Mouse (Mus musculus) embryonic facial prominence, embryonic 15.5 days (tissue): ENCODE results near the gene Ppp1r13l. TPM values are rescaled to one million over a fixed set of nuclear protein-coding genes. Genes with fewer than 3 reads are reported as not detected.

Source experiments
- ATAC-seq: fragments of 200-750 bp; cut with Nextera tagmentation; 2 replicates; pipeline ENCODE4 v1.8.0; 2017; ENCODE audit warnings: low read depth, moderate TSS enrichment; ENCODE audit not compliant: insufficient number of reproducible peaks, low FRiP score, low TSS enrichment
- H3K27ac ChIP-seq: fragments of 300-500 bp; sonication (generic); replicated peaks from 2 replicates; pipeline ENCODE4 v1.5.1; 2015; ENCODE audit warnings: mild to moderate bottlenecking, inconsistent platforms
- H3K27me3 ChIP-seq: fragments of 300-500 bp; sonication (generic); 2 replicates; pipeline ENCODE4 v1.6.1; 2015; ENCODE audit warnings: inconsistent platforms
- H3K36me3 ChIP-seq: fragments of 300-500 bp; sonication (generic); 2 replicates; pipeline ENCODE4 v1.6.1; 2015; ENCODE audit warnings: mild to moderate bottlenecking, inconsistent platforms
- H3K4me1 ChIP-seq: fragments of 300-500 bp; sonication (generic); 2 replicates; pipeline ENCODE4 v1.6.1; 2015; ENCODE audit warnings: inconsistent platforms
- H3K4me2 ChIP-seq: fragments of 300-500 bp; sonication (generic); replicated peaks from 2 replicates; pipeline ENCODE4 v1.6.1; 2015; ENCODE audit warnings: mild to moderate bottlenecking, inconsistent platforms
- H3K4me3 ChIP-seq: fragments of 300-500 bp; sonication (generic); replicated peaks from 2 replicates; pipeline ENCODE4 v1.5.1; 2015; ENCODE audit warnings: mild to moderate bottlenecking, inconsistent platforms
- H3K9ac ChIP-seq: fragments of 300-500 bp; sonication (generic); 2 replicates; pipeline ENCODE4 v1.6.1; 2015; ENCODE audit warnings: inconsistent platforms
- H3K9me3 ChIP-seq: fragments of 300-500 bp; sonication (generic); replicated peaks from 2 replicates; pipeline ENCODE4 v1.6.1; 2016; ENCODE audit warnings: inconsistent platforms
- WGBS: fragments of 180-500 bp; shearing (Covaris S2); methylation state at CpG from one replicate; pipeline ENCODE4 v1.1.7; 2015; 5-methylcytosine and 5-hydroxymethylcytosine counted together
- microRNA counts: library from miRNA; unstranded; fragments of <30 nt; microRNA quantifications from one replicate; lab custom pipeline; 2016
- microRNA-seq: library from miRNA; unstranded; fragments of <30 nt; microRNA quantifications from one replicate; pipeline ENCODE4, GENCODE M21; 2016; ENCODE audit warnings: borderline number of aligned reads
- polyA plus RNA-seq: library from polyadenylated mRNA; unstranded; fragments of >200 nt; fragmentation: Nextera tagmentation; extraction: Ambion mirVana; gene quantifications from 2 replicates; pipeline ENCODE4 v1.2.1, GENCODE M21; 2015

The Ppp1r13l gene
- polyA plus RNA-seq, 1 experiment from 2014 or later, result 22.7 TPM

- no peak for ATAC-seq
- H3K27me3 ChIP-seq, result peaks cover 42% of the 10 kb centered on the region
- H3K4me1 ChIP-seq, result peaks cover 14% of the 10 kb centered on the region
- no peak overlapping the region for H3K4me3 ChIP-seq
- peaks cover 5% of the 10 kb centered on the region; the same call in 1 of the 2 replicates for H3K36me3 ChIP-seq
- no peaks in the 10 kb centered on the region for H3K9me3 ChIP-seq
- no peak overlapping the region for H3K27ac ChIP-seq
- H3K4me2 ChIP-seq, result peak overlapping the region; percentile 36
- no peak overlapping the region for H3K9ac ChIP-seq
- 5% methylated on average over 28 of the region's 28 CpGs for WGBS
Observed at GRCm38 (mm10) chr7:19420121-19420520, 60.6 kb downstream of the Ppp1r13l start.

- WGBS, result 13% methylated on average over 43 of the region's 43 CpGs
- Histone ChIP-seq H3K27ac (no peak overlapping the region), H3K27me3 (peaks cover 42% of the 10 kb centered on the region), H3K9ac (no peak overlapping the region), H3K9me3 (no peaks in the 10 kb centered on the region), H3K36me3 (peaks cover 14% of the 10 kb centered on the region), H3K4me1 (peaks cover 14% of the 10 kb centered on the region), H3K4me2 (peak overlapping the region; percentile 61), H3K4me3 (peak overlapping the region; percentile 36)
- ATAC-seq, result peak; percentile 85
Observed at GRCm38 (mm10) chr7:19420821-19421636, 61.5 kb downstream of the Ppp1r13l start.

- ATAC-seq, result no peak
- Histone ChIP-seq H3K4me1 (peaks cover 14% of the 10 kb centered on the region), H3K36me3 (peaks cover 35% of the 10 kb centered on the region), H3K9me3 (no peaks in the 10 kb centered on the region), H3K4me2 (no peak overlapping the region), H3K4me3 (no peak overlapping the region), H3K9ac (no peak overlapping the region), H3K27me3 (peaks cover 33% of the 10 kb centered on the region), H3K27ac (no peak overlapping the region)
- 73% methylated on average over 3 of the region's 3 CpGs for WGBS
Observed at GRCm38 (mm10) chr7:19423083-19423482, 63.5 kb downstream of the Ppp1r13l start.

- no peak for ATAC-seq
Observed at GRCm38 (mm10) chr7:19424051-19424450, 64.5 kb downstream of the Ppp1r13l start.

DNA sequence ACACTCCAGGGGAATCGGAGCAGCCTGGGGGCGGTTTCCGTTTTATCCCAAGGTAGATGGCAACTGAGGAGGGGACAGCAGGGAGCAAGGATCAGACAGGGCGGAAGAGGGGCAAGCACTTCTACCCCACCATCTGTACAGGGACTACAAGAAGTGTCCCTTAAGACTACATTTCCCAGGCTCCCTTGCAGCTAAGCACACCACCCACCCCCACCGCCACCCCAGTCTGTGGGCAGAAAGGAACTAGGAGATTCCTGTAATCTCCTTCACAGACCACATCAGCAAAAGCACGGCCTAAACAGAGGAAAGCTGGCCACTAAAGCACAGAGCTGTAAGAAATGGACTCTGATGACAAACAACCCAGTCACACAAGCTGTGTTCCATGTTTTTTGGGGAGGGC lies 66.8 kb downstream of the Ppp1r13l start:
- Histone ChIP-seq H3K27ac (no peak overlapping the region), H3K27me3 (peaks cover 8% of the 10 kb centered on the region), H3K4me1 (peaks cover 3% of the 10 kb centered on the region), H3K4me3 (no peak overlapping the region), H3K4me2 (no peak overlapping the region), H3K9me3 (no peaks in the 10 kb centered on the region), H3K36me3 (peaks cover 68% of the 10 kb centered on the region), H3K9ac (no peak overlapping the region)
- 73% methylated on average over 6 of the region's 6 CpGs for WGBS
- no peak for ATAC-seq

More at GRCm38 (mm10) chr7:19424051-19424450, 64.5 kb downstream of the Ppp1r13l start:
- Histone ChIP-seq H3K9ac (no peak overlapping the region), H3K27ac (no peak overlapping the region), H3K4me3 (no peak overlapping the region), H3K36me3 (peaks cover 45% of the 10 kb centered on the region), H3K9me3 (no peaks in the 10 kb centered on the region), H3K4me2 (no peak overlapping the region), H3K27me3 (peaks cover 28% of the 10 kb centered on the region), H3K4me1 (peaks cover 14% of the 10 kb centered on the region)
- 71% methylated on average over 4 of the region's 4 CpGs for WGBS

- WGBS, result 85% methylated on average over 6 of the region's 6 CpGs
- no peak overlapping the region for H3K4me3 ChIP-seq
- H3K4me2 ChIP-seq, result no peak overlapping the region
- peaks cover 3% of the 10 kb centered on the region; the same call in 1 of the 2 replicates for H3K27me3 ChIP-seq
- H3K9ac ChIP-seq, result no peak overlapping the region
- ATAC-seq, result no peak
- H3K4me1 ChIP-seq, result no peaks in the 10 kb centered on the region
- H3K27ac ChIP-seq, result no peak overlapping the region
- peaks cover 73% of the 10 kb centered on the region for H3K36me3 ChIP-seq
- H3K9me3 ChIP-seq, result no peaks in the 10 kb centered on the region
Observed at GRCm38 (mm10) chr7:19426888-19427287, 67.3 kb downstream of the Ppp1r13l start.

MicroRNA genes within 50 kb of the gene (microRNA counts, 519-probe panel; counts per million panel counts)
- not detected for microRNA mmu-miR-343 (lab: Ali Mortazavi, UCI)

Small RNA genes within 50 kb of the gene (microRNA-seq; reads per million reads assigned to microRNA genes)
- gene Mir343, result not detected

Other genes starting within 250 kb of the Ppp1r13l start
- gene Gm4969, start 241.4 kb upstream of the Ppp1r13l start, polyA plus RNA-seq, result 1.9 and 2.3 TPM in 2 replicates
- 14.7 and 16.3 TPM in 2 replicates for gene Fbxo46, start 239.9 kb upstream of the Ppp1r13l start, polyA plus RNA-seq
- 13.9 and 15.1 TPM in 2 replicates for gene Qpctl, start 210.5 kb upstream of the Ppp1r13l start, polyA plus RNA-seq
- 139 and 140 TPM in 2 replicates for gene Snrpd2, start 210.0 kb upstream of the Ppp1r13l start, polyA plus RNA-seq
- 0.68 and 1.1 TPM in 2 replicates for gene Gipr, start 193.6 kb upstream of the Ppp1r13l start, polyA plus RNA-seq
- 10.4 and 12.8 TPM in 2 replicates for gene Eml2, start 183.3 kb upstream of the Ppp1r13l start, polyA plus RNA-seq
- 1.7 and 1.9 TPM in 2 replicates for gene Gpr4, start 147.2 kb upstream of the Ppp1r13l start, polyA plus RNA-seq
- 30.8 and 32.5 TPM in 2 replicates for gene Opa3, start 131.4 kb upstream of the Ppp1r13l start, polyA plus RNA-seq
- 85.2 TPM in 2 replicates for gene Vasp, start 87.9 kb upstream of the Ppp1r13l start, polyA plus RNA-seq
- 0.14 and 0.41 TPM in 2 replicates for gene Ppm1n, start 79.7 kb upstream of the Ppp1r13l start, polyA plus RNA-seq
- gene Rtn2, start 77.1 kb upstream of the Ppp1r13l start, polyA plus RNA-seq, result 39.2 and 41.9 TPM in 2 replicates
- gene Fosb, start 49.7 kb upstream of the Ppp1r13l start, polyA plus RNA-seq, result 0.21 and 0.69 TPM in 2 replicates
- 83.0 and 85.5 TPM in 2 replicates for gene Ercc1, start 15.0 kb upstream of the Ppp1r13l start, polyA plus RNA-seq
- gene Cd3eap, start 266 bp upstream of the Ppp1r13l start, polyA plus RNA-seq, result 30.4 and 32.0 TPM in 2 replicates
- gene Ercc2, start 22.3 kb downstream of the Ppp1r13l start, polyA plus RNA-seq, result 16.9 and 18.3 TPM in 2 replicates
- gene Klc3, start 44.4 kb downstream of the Ppp1r13l start, polyA plus RNA-seq, result 41.8 and 43.1 TPM in 2 replicates
- 118 and 167 TPM in 2 replicates for gene Ckm, start 45.0 kb downstream of the Ppp1r13l start, polyA plus RNA-seq
- 11.8 and 14.4 TPM in 2 replicates for gene Mark4, start 99.1 kb downstream of the Ppp1r13l start, polyA plus RNA-seq
- gene Exoc3l2, start 103.6 kb downstream of the Ppp1r13l start, polyA plus RNA-seq, result 1.2 and 1.4 TPM in 2 replicates
- 2.4 and 2.8 TPM in 2 replicates for gene Bloc1s3, start 148.6 kb downstream of the Ppp1r13l start, polyA plus RNA-seq
- 89.5 and 101 TPM in 2 replicates for gene Trappc6a, start 148.6 kb downstream of the Ppp1r13l start, polyA plus RNA-seq
- gene Nkpd1, start 158.1 kb downstream of the Ppp1r13l start, polyA plus RNA-seq, result 3.1 and 3.3 TPM in 2 replicates
- gene Ppp1r37, start 203.3 kb downstream of the Ppp1r13l start, polyA plus RNA-seq, result 31.4 and 36.0 TPM in 2 replicates
- gene Zfp296, start 217.5 kb downstream of the Ppp1r13l start, polyA plus RNA-seq, result 1.5 and 2.2 TPM in 2 replicates
- 149 and 162 TPM in 2 replicates for gene Gemin7, start 217.8 kb downstream of the Ppp1r13l start, polyA plus RNA-seq
- gene Clasrp, start 244.7 kb downstream of the Ppp1r13l start, polyA plus RNA-seq, result 58.3 and 66.1 TPM in 2 replicates